Mouse (Mus musculus): Measurements from ENCODE around the gene Jph3.

Jph3 gene

DNA sequence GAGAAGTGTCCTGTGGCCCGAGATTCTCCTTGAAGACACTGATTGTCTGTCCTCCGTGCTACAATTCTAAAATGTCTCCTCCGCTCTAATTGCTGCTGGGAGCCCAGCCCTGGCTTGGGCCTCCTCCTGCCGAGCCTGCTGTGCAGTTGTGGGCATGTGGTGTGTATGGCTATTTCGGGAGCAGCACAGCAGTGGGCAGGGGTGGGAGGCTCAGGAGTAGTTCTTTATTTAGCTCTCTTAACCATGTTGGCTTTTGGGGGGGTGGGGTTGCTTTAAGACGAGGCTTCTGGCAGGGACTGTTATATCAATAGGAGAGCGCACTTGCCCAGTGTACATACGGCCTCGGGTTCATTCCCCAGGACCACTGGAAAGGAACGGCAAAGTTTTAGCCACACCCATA, 57.1 kb downstream of the Jph3 start:
- DNase-seq (ENCODE audit: low spot score in 2 of 2), result peak; percentile 73 to 78

DNA sequence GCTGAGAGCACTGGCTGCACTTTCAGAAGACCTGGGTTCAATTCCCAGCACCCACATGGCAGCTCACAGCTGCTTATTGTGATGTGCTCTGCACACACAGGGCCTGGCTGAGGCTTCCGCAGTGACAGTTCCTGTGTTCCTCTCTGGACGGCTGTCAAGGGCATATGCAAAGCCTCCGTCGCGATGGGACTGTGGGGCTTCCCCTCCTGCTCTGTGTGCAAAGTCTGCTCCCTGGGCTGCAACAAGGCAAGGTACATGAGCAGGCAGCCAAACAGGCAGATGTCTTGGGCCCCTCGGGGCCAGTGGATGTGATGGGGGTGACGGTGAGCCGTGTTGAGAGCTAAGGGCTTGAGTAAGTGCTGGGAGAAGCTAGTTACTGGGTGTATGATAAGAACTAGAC, 59.4 kb downstream of the Jph3 start:
- no peak for DNase-seq (ENCODE audit: low spot score in 2 of 2)

DNA sequence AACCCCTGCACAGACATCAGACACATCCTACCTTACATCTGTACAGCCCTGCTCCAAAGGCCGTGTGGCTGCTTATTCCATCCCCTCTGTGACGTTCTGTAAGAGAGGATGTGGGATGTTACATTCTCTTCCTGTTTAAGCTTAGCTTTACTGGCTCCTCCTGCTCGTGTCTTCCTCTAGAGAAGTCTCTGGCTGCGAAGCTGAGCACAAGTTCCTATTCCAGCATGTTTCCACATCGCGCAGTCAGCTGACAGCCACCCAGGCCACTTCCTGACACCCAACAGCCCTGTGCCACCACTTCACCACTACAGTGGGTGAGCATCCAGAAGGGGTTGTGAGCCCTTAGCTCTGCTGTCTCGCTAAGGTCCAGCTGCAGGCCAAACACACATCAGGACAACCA, 62.7 kb downstream of the Jph3 start:
- no peak for DNase-seq (ENCODE audit: low spot score in 2 of 2)

DNA sequence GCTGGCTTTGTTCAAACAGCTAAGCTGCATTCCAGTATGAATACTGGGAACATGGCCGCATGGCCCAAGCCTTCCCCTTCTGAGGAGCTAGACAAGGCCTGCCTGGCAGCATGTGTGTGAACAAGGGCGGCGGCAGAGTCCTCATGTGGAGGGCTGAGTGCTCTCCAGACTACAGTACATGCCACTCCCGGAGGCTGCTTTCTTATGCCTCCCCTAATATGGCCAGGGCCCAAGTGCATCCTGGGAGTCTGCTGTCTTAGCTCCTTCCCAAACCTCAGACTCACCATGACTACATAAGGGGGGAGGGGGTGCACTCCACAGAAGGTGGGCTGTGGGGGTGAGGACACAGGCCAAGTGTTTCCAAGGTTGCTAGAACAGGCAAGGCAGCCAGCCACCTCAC, 63.2 kb downstream of the Jph3 start:
- no peak for DNase-seq (ENCODE audit: low spot score in 2 of 2)

DNA sequence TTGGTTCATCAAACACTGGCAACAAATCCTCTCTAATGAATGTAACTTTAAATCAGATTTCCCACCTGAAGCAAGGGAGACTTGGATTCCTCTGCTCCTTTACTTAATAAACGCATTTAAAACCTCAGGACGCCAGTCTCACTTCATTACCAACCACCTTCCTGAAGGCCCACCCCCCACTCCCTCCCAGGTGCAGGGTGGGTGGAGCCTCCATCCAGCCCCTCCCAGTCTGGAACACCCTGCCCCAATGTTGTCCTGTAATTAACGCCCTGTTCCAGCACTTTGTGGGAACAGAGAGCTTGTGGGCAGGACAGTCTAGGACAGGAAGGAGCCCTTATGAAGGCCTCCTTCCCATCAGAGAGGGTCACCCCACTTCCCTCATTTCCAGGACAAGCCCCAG, 64.7 kb downstream of the Jph3 start:
- DNase-seq (ENCODE audit: low spot score in 2 of 2), result no peak

DNA sequence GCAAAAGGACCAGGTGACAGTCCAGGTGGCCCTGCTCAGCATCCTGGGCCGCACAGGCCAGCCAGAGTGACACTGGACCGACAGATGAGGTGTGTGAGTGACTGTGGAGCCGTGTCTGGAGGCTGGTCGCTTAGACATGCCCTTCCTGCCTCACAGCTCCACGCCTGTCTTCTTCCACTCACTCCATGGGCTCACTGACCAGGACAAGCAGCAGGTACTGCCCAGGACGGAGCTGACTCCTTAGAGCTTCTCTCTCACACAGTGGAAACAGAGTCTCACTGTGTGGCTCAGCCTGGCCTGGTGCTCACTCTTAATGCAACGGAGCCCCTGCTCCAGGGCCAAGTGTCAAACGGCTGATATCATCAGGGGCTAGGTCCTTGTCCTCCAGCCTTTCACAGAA, 66.0 kb downstream of the Jph3 start:
- no peak for DNase-seq (ENCODE audit: low spot score in 2 of 2)

DNA sequence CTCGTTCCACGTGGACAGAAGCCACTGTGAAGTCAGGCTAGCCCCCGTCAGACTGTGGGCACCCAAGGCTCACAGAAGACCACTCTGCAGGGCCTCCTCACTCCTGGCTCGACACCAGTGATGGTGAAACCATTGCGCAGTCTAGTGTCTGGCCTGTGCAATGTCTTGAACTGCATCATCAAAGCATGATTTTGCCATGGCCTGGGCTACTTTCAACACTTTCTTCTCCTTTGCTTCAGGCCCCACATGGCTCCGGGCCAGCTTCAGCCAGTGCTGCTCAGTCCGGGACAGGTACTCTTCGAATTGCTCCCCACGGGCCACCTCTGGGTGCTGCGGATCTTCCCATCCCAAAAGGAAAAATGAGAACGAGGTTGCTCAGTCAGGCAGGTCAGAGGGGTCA, 67.0 kb downstream of the Jph3 start:
- no peak for DNase-seq (ENCODE audit: low spot score in 2 of 2)

DNA sequence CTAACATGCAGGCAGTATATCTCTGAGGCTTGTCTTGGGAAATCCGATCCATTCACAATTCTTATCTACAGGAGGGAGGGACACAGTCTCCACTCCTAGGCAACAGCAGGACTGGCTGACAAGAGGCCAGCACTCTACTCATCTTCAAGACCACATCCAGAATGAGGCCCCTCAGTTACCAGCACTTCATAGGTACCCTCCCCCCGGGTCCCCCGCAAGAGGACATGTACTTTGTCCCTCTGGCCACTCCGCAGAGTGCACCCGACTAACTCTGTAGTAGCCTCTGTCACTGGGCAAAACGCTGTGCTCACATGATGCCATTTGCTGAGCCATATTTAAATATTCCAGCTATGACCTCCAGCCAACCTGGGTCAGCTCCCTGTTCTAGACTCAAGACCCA, 69.0 kb downstream of the Jph3 start:
- DNase-seq (ENCODE audit: low spot score in 2 of 2), result no peak

DNA sequence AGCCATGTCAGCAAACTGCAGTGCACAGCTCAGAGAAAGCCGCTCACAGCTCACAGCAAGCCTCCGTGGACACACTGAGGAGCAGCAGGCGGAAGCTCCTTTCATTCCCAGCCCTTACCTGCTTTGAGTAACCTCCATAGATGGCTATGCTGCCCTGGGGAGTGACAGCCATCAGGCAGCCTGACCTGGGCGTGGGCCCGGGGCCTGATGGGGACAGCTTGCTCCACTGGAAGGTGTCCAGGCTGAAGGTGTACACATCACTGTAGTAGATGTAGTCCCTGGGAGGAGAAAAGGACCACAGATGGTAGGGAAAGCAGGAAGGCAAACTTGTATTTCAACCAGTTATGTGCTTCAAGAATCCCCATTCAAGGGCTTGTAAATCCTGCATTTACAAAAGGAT, 75.4 kb downstream of the Jph3 start:
- DNase-seq (ENCODE audit: low spot score in 2 of 2), result no peak

DNA sequence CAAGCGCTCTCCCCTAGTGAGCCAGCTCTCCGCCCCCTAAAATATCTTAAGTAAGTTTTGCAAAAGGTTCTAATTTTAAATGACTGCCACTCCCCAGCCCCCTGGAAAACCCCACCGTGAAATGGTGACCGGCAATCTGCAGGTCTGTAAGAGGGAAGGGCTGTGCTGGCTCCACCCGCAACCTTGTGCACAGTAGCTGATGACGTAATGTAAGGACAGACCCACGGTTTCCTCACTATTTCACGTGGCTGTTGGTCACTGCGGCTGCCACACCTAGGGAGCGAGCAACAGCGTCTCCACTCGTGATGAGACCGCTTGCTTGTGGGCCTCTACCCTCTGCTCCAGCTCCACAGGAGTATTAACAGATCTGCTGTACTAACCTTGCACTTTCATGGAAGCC, 76.7 kb downstream of the Jph3 start:
- no peak for DNase-seq (ENCODE audit: low spot score in 2 of 2)

DNA sequence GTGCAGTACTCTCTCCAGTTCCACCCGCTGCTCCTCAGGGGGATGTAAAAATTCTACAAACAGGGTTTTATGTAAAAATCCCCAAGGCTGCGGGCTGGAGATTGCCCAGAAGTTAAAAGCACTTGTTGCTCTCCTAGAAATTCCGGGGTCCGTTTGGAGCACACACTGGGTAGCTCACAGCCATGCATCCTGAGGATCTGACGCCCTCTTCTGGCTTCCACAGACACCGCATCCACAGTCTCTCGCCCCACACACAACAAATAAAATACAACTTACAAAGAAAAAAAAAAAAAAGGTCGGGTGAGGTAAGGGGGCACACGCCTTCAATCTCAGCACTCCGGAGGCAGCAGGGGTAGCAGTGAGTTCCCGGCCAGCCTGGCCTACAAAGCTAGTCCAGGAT, 78.6 kb downstream of the Jph3 start:
- DNase-seq (ENCODE audit: low spot score in 2 of 2), result no peak

DNA sequence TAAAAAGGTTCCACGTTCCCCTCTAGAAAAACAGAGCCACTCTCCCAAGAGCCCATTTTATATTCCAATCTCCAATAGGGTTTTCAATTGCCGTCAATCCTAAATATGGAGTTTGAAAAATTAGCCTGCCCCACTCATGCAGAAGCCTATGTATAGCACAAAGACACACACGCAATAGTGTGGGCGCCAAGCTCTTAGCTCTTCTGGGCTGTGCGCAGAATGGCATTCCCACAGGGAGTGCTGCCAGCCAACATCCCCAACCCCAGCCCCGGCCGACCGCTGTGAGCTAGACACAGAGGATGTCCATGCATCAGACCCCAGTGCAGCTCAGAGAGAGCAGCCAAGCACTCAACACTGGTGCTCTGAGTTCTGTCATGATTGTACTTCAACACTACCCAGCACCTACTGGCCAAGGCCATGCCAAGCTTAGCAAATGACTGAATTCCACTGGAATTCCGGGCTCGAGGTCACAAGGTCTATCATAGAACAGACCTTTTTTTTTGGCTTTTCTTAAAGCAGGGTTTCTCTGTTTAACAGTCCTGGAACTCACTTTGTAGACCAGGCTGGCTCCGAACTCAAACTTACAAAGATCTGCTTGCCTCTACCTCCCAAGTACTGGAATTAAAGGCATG, 80.2 kb downstream of the Jph3 start:
- peak; percentile 68 to 69 for DNase-seq (ENCODE audit: low spot score in 2 of 2)

DNA sequence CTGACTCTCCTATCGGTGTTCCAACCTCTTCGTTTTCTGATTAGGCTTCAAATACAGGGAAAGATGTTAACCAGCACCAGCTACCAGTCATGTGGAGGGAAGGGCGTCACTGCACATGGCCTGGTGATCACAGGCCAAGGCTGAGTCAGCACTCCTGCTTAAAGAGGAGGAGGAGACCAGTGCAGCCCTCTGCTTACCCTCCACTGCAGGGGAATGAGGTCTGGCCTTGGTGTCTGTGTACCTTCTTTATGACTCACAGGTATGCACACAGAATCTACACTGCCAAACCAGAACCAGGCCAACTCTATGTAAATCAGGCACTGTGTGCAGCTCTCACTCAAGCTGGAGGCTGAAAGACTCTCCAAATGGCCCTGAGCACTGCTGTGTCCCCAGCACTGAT, 82.1 kb downstream of the Jph3 start:
- no peak for DNase-seq (ENCODE audit: low spot score in 2 of 2)

DNA sequence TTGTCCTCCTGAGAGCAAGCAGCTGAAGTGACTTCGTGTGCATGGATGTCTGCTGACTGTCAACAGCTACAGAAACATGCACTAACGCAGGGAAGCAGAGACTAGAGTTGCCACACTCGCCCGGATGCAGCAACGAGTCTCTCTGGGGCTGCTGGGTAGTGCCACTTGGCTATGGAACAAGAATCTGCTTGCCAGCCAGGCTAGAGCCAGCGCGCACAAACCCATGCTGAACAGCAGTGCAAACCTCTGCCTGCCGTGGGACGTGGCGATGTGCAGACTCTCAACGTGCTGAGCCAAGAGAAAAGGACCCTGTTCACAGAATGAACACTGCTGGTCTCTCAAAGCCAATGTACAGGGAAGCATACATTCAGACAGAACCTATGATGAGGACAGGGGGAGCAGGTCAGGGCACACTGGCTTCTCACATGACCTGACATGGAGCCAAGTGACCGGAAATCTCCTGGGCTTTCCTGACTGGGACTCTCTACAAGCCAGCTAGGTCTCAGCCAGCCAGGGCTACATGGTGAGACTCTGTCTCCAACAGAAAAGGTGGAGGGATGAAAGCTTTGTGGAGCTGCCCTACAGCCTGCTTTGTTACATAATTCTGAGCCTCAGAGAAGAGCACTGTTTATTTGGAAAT, 82.6 kb downstream of the Jph3 start:
- DNase-seq (ENCODE audit: low spot score in 2 of 2), result no peak

DNA sequence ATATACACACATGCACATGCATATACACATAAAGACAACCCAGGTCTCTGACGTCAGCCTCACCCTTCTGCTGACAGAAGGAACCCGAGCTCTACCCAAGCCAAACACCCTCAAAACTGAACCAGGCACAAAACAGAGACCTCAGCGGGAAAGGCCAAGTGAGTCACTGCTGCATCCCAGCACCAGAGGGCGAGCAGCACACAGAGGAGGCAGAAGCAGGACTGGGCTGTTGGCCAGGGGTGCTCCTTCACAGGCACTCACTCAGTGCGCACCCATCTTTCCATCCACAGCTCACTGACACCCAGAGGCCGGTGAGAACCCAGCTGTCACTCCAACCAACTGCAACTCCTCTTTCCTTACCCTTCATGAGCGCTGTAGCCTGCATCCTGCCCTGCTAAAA, 88.8 kb downstream of the Jph3 start:
- DNase-seq (ENCODE audit: low spot score in 2 of 2), result no peak

DNA sequence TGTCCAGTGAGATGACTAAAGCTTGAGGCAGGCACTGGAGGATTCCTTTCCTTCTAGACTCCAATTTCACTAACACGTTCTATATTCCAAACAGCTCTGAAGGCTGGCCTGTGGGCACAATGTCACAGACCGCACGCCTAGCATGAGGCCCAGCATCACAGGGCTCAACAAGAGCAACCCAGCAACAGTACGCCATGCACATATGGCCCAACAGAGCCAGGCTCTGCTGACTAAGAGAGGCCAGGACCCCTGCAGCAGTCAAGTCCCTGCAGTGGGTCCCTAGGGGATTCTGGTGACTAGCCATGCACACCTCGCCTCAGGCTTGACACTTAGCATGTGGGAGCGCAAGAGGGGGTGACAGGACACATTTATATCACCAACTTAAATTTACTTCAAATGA, 91.4 kb downstream of the Jph3 start:
- no peak for DNase-seq (ENCODE audit: low spot score in 2 of 2)

DNA sequence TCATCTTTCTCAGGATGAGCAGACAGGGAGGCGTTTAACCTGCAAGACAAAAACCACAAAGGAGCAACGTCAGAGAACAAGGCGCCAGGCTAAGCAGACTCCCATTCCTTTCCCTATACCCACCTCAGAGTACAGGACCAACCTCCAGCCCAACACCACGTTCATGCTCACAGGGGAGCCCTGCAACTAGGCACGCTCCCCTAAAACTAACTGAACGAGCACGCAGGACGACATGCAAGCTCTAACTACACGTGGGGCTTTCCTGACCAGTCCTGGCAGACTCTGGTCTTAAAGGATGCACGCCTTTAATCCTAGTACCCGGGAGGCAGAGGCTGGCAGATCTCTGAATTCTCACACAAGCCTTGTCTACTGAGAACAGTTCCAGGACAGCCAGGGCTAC, 91.9 kb downstream of the Jph3 start:
- no peak for DNase-seq (ENCODE audit: low spot score in 2 of 2)

DNA sequence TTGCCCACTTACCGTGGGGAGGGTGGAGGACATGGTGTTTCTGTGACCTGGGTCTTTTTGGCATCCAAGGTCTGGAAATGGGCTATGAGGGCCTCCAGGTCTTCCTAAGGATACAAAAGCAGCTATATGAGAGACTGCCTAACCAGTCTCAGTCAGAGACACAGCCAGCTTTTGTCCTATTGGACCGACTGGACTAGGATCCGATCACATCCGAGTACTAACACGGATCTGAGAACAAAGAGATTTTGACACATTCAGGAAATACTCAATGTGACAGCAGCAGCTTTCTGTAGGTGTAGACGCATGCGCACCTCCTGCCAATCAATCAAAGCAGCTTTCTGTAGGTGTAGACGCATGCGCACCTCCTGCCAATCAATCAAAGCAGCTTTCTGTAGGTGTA, 92.3 kb downstream of the Jph3 start:
- no peak for DNase-seq (ENCODE audit: low spot score in 2 of 2)

DNA sequence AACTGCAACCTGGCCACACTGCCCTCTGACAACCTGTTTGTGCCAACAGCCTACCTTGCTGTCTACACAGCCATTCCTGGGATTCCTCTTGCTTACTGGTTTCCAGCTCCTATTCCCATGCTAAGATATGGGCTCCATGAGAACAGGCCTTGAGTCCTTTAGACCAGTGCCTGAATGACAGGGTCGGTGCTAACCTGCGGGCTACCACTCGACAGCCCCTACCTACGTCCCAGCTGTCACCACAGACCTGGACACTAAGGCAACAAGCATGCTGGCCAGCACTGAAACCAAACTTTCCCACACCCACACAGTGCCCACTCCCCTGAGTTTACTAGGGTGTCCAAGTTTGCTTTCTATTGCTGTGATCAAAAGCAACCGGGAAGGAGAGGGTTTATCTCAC, 98.3 kb downstream of the Jph3 start:
- no peak for DNase-seq (ENCODE audit: low spot score in 2 of 2)

DNA sequence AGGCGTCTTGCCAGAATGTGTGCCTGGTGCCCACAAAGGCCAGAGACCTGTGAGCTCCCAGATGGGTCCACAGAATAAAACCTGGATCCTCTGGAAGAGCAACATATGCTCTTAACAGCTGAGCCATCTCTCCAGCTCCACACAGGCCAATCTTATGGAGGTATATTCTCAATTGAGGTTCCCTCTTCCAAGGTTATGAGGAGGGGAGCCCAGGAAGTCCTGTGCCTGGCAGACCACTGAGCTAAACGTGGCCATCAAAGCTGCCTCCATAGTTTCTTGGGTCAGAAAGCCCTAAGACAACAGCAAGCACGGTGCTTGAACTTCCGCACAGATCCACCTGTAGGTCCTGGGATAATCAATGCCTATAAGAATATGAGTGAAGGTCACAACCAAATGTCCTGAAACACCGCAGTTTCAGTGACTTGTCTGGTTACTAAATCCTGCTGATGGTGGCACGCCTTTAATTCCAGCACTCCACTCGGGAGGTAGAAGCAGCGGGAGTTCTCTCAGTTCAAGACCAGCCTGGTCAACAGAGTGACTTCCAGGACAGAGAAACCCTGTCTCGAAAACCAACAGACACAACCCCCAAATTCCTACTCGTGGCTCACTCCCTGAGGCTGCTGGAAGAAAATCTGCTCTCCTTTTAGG, 99.1 kb downstream of the Jph3 start:
- no peak for DNase-seq (ENCODE audit: low spot score in 2 of 2)

DNA sequence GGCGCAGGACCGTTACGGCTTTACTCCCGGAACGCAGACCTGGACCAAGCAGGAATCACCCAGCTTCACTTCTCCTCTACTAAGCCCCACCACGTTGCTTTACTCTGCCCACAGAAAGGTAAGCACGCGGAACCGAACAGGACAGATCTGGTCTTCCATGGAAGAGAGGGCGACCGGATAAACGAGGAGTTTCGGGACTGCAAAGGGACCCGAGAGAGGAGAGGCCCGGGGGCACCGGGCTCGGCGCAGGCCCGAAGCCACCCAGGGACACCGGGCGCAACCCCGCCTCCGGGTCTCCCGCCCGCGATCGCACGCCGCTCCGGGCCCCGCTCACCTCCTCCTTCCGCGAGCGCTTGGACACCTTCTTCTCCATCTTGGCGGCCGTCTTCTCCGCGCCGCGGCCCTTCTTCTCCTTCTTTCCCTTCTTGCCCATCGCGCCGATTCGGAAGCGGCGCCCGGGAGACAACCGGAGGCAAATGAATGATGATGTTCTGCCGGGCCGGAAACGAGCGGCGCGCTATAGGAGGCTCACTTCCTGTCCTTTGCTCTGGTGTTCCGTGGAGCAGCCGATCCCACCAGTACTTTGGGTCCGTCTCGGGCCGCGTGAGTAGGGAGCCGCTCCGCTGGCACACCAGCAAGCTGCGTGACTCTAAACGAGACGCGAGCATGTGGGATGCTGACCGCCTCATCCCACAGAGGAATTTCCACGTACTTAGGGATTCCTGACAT, 99.8 kb downstream of the Jph3 start, which contains the start of gene Klhdc4:
Gene Klhdc4, minus strand, starts transcription at position 522 of the 729 bp plus-strand sequence.
- peak; percentile 91 to 95 for DNase-seq (ENCODE audit: low spot score in 2 of 2)

DNA sequence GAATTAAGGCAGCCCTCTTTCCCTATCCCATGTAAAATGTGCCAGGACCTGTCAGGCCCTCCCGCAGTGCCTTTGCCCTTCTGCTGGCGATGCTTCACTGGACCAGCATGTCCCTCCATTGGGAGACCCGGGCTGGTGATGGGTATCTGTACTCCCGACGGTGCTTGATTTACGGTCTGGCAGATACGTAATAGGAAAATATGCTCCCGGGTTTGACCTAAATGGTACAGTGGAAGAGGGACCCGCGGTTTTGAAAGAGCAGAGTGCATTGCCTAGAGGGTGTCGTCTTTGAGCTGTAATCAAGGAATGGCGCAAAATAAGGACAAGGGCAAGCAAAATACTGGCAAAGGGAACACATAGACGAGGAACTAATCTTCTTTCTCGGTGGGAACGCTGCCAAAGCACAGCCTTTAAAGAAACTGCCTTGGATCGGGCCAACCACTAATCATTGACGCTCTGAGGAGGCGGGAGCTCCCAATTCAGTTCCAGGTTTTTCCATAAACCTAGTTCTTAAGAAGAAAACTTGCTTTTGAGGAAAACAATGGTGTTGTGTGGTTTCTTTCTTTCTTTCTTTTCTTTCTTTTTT, 100.4 kb downstream of the Jph3 start:
- peak in 1 of 2 experiments; percentile 36 for DNase-seq (ENCODE audit: low spot score in 2 of 2)

Measured in right cerebral cortex, adult 2 months (tissue).